Mouse (Mus musculus) urinary bladder, postnatal 14 days (tissue): ENCODE measurements around the gene Dstn.

Experiments
- DNase-seq: peaks from one replicate; pipeline ENCODE4 v3.0.0; 2021; ENCODE audit warnings: low spot score

Gene Dstn

DNA sequence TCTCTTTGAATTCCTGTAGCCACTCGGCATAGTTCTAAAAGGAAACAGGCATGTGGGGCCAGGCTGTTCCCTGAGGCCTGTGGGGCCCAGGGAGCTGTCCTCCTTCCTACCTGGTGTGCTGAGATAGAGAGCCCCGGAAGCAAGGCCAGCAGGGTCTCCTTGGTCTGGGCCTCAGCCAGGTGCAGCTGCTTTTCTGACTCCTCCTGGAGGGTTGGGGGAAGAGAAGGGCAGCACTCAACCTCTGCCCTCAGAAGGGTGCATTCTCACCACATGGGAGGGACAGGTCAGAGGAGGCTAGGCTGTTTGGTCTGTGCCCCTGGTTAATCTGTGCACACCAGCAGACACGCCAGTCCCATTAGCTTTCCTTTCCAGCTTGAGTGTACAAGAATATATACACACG lies 39.9 kb downstream of the Dstn start:
- DNase-seq, result no peak

DNA sequence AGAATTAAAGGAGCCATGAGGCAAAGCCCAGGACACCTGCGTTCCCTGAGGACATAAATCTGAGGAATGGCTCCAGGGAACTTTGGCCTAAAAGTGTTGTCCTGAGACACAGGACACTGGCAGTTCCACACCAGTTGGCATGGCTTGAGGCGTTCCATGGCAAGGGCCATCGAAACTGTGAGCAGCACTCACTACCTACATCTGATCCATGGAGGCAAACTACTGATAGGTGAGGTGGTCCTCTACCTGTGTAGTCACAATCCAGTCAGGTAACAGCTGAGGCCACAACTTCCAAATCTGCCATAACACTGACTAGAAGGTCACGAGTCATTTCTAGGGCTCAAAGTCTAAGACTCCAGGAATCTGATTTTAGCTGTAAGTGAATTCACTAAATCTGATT lies 40.6 kb downstream of the Dstn start:
- DNase-seq, result no peak

DNA sequence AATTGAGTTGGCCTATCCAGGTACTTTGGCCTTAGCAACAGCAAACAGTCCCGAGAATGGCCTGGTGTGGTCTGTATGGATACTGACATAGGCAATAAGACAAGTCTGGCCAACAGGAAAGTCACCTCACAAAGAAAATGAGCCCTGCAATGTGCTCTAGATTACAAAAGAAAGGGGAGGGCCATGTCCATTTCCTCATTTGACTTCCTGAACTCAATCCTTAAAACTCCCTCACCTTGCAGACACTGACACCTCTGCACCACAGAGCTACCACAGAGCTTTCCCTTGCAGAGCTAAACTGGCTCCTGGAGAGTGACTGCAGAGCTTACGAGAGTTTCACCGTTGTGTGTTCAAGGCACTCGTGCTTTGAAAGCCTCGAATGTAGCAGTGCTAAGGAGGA lies 47.1 kb downstream of the Dstn start:
- DNase-seq, result no peak

DNA sequence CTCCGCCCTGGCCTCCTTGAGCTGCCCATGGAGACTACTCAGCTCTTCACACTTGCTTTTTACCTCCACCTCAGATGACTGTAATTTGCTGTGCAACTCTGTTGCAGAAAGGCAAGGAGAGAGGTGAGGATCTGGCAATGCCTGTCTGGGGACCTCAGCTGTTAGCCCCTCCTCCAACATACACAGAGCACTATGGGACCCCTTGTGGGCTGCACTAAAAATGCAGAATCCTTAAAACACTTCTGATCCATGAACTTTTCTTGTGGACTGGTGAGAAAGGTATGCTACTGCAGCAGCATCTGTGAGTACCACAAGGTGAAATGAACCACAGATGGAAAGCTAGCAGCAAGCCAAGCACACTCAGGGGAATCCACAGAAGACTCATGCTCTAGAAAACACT lies 48.2 kb downstream of the Dstn start:
- DNase-seq, result no peak

DNA sequence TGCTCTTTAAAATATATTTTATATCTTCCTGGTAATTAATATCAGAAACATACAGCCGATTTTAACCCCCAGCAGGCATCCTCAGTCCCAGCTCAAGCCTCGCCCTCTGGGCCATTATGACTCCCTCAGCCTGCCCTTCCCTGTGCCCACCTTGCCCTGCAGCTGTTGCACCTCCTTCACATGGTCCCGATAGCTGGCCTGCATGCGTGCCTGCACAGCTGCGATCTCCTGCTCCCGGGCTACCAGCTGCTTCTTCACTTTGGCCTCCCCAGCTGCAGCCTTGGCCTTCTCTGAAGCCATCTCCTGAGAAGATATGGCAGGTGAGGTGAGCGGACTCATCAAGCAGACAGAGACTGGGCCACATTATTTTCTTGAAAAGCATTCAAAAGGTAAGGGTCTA lies 54.1 kb downstream of the Dstn start:
- no peak for DNase-seq

DNA sequence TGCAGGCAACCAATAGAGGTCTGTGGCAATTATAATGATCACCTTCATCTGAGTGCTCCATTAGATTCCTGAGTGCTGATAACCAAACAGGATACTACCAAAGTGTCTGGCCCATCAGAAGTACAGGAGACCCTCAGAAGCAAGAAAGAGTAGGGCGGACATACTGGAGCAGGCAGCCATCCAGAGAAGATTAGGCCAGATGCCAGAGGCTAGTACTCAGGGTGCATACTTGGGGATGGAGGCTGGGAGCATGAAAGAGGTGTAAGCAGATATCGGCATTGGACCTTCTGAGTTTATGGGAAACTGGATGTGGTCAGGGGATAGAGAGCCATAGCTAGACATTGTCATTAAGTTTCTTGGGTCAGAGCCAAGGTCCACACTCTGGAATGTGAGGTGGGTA lies 55.7 kb downstream of the Dstn start:
- DNase-seq, result no peak

DNA sequence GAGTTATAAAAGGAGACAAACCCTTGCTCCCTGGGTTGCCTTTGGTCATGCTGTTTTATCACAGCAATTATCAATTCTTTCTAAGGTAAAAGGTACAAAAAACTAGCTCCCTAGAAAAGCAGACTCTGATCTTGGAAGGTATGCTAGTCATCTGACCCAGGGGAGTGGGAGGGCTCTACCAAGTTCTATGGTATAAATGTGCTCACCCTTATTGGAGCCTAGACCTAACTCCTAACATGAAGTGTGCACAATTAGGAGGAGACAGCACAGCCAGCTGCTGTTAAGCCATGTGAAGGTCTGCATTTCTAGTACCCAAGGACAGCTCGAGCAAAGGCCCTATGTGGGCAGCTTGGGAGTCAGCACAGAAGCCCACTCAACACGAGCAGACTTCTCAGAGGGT lies 56.8 kb downstream of the Dstn start:
- DNase-seq, result no peak

DNA sequence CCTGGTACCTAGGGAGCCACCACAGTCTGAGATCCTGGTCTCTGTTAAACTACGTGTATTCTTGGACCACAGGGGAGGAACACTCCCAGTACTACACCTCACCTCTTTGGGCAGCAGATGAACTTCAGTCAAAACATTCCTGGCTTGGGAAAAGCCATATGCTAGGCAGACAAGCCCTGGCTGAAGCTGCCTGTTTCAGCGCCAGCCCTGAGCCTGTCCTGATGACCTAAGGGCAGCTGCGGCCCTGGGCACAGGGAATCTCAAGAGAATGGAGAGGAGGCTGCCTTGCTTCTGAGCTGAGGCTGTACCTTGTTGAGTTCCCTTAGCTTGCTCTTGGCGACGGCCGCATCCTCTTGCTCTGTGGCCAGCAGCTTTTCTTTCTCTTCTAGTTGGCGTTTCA lies 58.0 kb downstream of the Dstn start:
- no peak for DNase-seq

DNA sequence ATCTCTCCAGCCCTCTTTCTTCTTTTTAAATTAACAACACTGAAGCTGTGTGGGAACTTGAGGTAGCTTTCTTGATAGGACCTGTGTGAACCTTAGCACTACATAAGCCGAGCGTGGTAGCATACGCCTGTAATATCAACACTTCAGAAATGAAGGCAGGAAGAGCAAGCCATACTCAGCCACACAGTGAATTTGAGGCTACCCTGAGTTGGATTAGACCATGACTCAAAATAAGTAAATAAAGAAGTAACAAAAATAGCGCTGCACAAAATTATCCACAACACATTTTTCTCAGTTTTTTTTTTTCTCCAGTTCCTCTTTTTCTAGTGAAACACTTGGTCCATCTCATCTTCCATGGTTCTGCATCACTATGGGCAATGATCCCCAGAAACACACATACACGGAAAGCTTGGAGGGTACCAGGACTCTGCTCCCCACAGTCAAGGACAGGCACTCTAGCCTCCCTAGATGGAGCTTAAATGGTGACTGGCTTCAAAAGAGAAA lies 60.1 kb downstream of the Dstn start:
- DNase-seq, result no peak

DNA sequence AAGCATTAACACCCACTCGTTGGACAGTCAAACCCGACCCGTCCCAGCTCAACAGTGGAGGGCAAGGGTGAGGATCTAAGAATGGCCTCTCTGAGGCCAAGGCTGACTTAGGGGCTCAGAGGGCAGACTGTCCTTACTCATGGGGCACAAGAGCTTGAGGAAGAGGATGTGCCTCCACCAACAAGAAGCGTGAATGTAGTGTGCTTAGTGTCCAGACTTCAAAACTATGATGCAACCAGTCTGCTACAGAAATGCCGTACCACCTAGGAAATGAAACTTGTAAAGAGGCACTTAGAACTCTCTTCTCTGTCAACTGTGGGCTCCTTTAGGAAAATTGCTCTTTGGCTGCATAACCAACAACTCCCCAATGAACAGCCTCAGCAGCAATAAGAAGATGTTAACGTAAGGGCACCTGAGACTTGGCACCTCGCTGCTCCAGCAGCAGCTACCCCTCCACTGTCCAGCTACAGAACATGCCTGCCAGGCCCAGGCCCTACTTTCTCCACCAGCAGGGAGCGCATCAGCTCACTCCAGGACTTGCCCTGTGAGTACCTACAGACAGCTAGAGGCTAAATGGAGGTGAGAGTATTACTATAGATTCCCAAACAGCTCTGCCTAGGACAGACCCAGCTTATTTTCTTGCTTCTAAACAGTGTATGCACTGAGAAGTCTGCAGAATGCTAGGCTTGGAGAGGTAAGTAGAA lies 63.5 kb downstream of the Dstn start:
- DNase-seq, result no peak

DNA sequence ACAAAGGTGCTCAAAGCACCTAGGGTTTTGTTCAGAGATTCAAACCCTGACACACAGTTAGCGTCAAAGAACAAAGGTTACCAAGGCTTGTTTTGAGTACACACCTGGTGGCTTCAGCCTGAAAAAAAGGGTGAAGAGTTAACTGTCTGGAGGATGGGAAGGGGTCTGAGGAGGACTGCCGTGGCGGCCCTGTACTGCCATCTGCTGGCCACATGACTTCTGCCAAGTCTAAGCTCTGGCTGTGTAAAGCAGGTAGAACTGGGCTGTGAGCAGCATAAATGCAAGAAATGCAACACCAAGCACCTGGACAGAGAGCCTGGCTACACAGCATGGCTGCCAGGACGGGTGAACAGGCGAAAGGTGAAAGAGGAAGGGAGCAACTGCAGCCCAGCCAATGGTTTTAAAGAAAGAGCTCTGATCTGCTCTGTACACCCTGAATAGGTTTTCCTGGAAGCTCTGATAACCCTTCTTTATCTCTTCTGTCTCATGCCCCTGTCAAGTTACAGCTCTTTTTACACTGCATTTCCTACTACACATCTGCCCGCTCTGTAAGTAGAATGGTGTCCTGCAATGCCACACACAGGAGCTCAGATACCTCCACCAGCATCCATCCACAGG lies 65.8 kb downstream of the Dstn start:
- DNase-seq, result peak; percentile 72

DNA sequence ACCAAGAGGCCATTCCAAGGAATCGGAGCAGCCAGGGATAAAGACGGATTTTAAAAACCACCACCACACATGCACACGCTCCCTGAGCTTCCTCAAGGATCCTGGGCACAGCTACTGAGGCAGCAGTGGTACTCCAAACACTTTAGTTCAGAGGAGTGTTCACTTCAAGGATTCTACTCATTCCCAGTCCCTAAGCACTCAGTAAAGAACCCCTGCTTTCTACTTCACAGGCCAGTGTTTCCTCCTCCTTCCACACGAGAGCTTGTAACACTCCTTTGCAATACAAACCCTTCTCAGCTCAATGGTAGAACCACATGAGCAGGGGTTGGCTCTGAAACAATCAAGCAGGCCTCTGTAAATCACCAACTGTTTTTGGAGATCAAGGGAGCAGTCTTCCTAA lies 67.0 kb downstream of the Dstn start:
- DNase-seq, result no peak

DNA sequence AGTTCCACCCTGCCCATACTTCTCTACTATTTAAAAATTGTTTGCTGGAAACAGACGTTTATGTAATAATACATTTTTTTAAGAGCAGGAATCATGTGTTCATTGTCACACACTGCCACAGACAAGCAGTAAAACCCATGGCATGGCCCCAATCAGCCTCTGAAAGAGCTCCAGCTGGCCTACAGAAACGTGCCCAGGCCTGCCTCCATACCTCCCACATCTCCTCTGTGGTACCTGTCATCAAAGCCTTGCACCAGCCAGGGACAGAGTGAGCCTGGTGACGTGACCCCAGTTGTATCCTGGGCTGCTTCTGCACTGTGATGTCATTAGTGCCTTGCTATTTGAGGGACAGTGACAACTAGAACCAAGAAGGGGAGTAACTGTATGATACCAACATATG lies 67.8 kb downstream of the Dstn start:
- DNase-seq, result peak; percentile 51

DNA sequence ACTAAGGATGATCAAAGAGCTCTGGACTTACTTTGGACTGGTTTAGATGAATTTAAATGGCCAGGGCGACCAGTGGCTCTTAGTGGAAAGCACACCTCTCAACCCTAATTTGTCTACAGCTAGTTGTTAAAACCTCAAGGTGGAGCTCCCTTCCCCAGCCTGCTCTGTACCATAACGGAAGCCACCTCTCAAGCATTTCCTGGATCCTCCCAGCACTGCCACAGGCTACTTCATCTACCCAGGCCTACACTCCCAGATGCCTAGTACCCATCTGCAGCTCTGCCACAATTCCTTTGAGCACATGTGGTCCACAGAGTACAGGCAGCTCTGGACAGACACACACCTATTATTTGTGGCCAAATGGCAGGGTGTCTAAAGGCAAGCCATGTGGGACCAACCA lies 68.4 kb downstream of the Dstn start:
- no peak for DNase-seq

DNA sequence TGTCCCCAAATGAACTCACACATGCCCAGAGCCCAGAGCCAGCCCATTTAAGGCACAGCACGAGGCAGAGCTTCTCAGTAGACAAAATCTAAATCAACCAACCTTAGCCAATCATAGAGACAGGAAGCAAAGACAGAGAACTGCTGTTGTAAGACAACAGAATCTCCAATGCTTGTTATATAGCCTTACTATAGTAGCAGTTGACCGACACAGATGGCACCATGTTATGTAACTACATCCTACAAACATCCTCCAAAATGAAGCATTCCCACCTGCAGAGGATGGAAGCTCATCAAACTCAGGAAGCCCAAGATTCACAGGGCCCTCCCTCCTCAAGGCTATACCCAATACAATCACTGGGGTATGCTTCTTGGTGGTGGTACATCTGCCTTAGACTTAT lies 72.4 kb downstream of the Dstn start:
- DNase-seq, result no peak

DNA sequence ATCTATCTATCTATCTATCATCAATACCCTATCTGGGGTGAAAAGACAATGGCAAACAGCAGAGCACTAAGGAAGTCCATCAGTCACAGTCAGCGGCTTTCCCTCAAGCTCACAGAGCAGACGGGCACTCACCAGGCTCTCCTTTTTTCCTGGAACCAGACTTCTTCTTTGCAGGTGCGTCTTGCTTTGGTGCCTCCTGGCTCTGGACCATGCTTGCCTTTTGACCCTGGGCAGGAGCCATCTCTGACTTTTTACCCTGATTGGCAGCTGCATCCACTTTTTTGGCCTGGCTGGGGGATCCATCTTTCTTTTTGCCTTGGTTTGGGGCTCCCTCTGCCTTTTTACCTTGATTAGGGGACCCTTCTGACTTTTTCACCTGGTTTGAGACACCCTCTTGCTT lies 72.9 kb downstream of the Dstn start:
- DNase-seq, result no peak

DNA sequence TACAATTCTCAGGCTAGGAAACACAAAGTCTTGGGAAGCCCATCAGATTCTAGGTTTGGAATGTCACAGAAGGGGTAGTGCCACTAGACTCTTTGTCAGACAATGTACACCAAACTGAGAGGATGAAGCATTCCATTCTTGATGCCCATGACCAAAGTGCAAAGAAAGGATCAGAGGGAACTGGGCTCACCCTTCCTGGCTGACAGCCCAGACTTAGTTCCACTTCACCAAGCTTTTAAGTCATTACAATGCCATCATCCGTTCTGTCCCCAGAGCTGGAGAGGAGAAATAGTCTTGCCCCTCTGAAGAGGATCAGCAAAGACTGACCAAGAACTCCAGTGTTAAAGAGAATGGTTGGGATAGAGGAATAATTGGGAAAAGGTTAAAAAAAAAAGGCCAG lies 75.9 kb downstream of the Dstn start:
- DNase-seq, result no peak

DNA sequence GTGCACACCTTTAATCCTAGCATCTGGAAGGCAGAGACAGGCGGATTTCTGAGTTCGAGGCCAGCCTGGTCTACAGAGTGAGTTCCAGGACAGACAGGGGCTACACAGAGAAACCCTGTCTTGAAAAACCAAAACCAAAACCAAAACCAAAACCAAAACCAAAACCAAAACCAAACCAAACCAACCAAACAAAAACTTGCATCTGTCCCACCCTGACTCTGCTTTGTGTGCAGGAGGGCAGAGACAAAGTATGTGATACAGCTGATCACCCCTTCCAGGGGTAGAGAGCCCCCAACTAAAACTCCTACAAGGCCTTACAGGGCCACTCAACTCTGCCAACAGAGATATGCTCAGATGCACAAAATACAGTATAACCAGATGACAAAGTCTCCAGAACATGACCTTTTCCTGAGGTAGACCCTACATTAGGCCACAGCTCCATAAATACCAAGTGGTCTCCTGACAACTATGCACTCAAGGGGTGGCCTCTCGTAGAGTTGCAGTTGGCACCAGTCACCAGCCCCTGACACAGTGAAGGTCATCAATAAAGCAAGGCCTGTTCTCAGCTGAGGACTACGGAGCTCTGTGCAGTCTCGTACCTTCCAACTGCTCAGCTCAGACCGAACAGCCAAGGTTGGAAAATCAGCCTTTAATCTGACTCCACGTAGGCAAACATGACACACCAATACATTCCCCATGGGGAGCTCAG lies 77.0 kb downstream of the Dstn start:
- DNase-seq, result no peak
